Mouse (Mus musculus): ENCODE measurements around the gene Tcaf3.

Gene Tcaf3

DNA sequence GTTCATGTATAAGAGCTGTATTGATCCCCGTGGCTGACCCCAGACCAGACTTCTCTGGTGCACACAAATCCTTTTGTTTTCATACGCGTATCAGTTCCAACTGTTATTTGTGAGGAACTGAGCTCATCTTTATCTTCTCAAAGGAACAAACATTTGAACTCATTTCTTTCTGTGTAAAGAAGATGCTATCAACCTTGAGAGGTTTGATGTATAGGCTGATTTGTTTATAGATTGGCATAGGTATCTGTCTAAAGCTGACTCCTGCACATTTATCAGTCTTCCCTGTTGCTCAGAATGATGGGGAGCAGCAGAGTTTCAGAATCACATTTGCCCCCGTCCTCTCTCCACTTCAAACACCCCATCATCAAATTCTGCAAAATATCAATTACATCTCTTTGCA lies at the start of gene Tcaf3:
TSS of gene Tcaf3 (minus strand) at position 101 of the 400 bp plus-strand sequence.
- DNase-seq: no peak

DNA sequence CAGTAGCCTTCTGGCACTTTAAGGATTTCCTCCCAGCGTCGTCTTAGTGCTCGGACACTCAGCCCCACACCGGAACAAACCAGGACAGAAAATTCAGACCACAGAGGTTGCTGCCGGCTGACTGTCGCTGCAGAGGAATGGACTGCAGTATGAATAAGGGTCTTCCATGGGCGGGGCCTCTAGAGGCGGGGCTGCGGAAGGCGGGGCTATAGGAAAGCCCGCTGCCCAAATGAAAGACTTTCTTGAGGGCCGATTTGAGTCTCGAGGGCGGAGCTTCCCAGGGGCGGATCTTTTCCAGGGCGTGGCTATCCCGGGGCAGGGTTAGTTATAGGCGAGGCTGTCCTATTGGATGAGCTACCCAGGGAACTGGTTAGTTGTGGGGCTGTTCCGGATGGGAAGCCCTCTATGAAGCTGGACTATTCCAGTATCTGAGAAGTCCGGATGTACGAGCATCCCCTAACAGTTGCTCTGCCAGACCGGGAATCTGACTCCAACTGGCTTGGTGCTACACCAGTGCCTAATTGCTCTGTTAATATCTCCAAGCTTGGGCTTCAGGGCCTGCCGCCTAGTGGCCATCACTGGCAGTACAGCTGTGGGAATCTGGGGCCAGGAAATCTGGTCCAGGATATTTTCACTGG lies 47.5 kb upstream of the Tcaf3 start, which contains the start of gene Tcaf2:
TSS of gene Tcaf2 (minus strand) at position 343 of the 638 bp plus-strand sequence.
- DNase-seq: peak; percentile 100

DNA sequence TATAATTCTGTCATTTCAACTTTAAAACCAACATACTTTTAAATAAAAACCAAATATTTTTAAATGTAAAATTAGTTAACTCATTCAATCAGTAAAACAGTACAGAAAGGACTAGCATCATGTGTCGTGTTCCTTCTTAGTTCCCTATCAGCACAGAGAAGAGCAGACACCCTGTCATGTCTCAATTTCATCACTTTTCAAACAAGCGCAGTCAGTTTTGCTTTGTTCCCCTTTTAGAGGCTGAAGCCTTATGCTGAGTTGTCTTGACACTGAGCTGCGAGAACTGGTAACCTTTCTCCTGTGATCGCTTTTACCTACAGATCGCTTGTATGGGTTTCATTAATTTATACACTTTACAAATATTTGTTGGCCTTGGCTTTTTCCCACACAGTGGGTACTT lies 36.9 kb upstream of the Tcaf3 start:
- no peak for DNase-seq

GRCm38 (mm10) chr6:42631395-42631794 lies 33.9 kb upstream of the Tcaf3 start:
- DNase-seq: no peak

- DNase-seq: peak; percentile 14
Observed at GRCm38 (mm10) chr6:42616904-42617303, 19.4 kb upstream of the Tcaf3 start.

DNA sequence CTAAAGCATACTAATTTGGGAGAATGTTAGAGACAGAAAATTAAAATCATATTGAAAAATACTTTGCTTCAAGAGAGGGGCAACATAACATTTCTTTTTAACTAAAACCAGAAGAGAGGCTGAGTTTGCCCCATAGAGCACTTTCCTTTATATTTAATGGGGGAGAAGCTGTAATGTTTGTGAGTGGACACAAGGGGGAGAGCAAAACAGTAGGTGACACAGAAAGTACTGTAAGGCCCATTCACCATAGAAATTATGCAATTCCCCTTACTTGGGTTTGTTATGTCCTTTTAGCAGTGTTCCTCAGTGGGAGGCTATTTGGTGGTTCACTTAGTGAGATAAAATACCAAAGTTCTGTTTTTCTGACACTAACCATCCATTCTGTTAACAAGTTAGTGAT lies 14.7 kb upstream of the Tcaf3 start:
- DNase-seq: peak; percentile 24

DNA sequence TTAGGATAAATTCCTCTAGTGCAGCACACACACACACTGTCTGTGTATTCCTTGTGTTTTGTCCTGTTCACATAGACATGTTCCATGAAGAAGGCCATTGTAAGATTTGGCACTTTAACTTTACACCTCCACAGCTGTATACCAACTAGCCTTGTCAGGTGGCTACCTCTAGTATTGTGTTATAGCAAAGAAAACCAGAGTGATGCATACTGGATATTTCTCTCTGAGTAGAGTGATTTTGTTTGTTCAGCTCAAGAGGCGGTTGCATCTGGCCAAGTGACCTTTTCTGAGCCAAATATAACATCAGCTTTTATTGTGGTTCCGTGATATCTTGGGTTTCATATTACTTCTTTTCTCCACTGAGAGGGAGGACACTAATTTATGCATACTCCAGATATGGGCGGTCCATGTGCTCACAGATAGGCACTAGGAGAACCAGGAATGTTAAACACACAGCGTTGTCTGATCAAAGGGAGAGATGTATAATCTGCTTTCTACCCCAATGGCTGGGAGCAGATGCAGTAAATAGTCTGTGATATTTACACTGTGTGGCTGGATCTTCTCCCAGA lies 13.5 kb upstream of the Tcaf3 start:
- DNase-seq: peak; percentile 24

- no peak for DNase-seq
Observed at GRCm38 (mm10) chr6:42593138-42593882, 4.2 kb downstream of the Tcaf3 start.

GRCm38 (mm10) chr6:42586569-42586968 lies 10.9 kb downstream of the Tcaf3 start:
- DNase-seq: no peak

DNA sequence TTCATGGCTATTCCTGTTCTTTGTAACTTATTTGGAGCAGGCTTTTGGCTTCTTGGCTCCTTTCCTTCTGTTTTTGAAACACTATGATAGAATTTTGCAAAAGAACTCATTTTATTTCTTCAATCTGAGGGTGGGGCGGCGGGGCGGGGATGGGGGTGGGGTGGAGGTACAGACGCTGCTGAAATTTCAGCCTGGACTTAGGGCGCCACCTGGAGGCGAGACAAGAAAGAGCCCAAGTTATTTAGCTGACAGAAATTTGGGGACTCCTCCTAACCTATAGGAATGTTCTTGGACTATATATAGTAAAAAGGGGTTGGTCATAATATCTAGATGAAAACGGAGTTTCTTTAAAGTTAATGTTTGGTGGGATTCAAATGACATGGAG lies 14.0 kb downstream of the Tcaf3 start:
- no peak for DNase-seq

DNA sequence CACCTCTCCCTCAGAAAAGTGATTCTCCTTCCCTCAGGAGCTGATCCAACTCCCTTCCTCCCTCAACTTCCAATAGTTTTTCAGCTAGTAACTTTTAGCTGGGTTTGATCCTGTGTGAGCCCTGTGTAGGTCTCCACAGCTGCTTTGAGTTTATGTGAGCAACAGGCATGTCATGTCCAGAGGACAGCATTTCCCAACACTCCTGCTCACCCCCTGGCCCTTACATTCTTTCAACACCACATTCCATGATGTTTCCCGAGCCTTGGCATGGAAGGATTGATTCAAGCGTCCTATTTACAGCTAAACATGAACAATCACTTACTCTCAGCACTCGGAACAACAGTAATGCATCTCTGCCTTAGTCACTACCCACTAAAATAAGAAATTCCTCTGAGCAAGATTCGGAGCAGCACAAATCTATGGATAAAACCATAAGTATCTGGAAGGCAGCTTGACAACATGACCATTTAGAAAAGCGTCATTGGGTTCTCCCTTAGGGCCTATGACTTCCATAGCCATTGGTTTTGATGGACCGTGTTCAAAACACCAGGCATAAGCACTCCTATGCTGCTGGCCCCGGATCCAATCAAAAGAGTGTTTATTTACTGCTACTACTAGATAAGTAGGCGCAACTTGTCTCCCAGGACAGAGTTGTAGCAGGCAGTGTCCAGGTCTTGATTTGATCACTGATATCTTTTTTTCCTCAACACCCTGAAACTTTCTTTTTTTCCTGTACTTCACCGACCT lies 14.6 kb downstream of the Tcaf3 start:
- no peak for DNase-seq

- no peak for DNase-seq
Observed at GRCm38 (mm10) chr6:42578678-42579077, 18.8 kb downstream of the Tcaf3 start.

- no peak for DNase-seq
Observed at GRCm38 (mm10) chr6:42577433-42577832, 20.1 kb downstream of the Tcaf3 start.

DNA sequence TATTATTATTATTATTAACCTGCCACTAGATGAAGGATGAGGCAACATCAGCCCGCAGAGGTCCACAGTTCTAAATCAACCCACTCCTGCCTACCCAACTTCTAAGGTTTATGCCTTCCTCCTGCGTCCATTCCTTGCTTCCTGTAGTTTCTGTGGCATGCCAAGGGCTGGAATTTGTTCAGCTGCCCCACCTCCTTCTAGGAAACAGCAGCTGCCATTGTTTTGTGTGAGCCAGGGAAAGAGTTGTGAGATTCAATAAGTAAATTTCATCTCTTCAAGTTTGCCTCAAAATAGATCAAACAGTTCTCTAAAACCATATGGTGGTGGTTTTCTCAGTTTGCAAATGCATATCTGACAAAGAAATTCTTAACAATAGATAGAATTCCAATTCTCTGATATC lies 29.3 kb downstream of the Tcaf3 start:
- DNase-seq: no peak

DNA sequence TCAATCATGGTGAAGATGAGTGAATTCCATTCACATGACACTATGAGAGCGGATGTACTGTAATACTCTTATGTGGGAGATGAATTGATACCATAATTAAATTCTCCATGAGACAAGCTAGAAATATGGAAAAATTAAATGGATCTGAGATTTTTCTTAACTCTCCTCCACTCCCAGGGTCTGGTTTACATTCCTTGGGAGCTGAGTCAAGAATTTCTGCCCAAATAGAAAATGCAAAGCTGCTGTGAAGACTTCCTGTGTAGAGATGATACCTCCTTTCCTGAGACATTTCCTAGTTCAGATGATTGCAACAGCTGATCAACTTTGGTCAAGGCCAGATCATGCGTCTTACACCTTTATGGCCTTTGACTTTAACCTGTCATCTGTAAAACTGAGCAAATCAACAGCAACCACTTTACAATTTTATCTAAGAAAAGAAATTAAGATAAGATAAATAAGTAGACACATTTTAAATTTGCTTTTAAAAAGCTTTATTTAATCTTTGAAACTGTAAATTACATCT lies 31.4 kb downstream of the Tcaf3 start:
- no peak for DNase-seq

GRCm38 (mm10) chr6:42562280-42562679 lies 35.2 kb downstream of the Tcaf3 start:
- no peak for DNase-seq

DNA sequence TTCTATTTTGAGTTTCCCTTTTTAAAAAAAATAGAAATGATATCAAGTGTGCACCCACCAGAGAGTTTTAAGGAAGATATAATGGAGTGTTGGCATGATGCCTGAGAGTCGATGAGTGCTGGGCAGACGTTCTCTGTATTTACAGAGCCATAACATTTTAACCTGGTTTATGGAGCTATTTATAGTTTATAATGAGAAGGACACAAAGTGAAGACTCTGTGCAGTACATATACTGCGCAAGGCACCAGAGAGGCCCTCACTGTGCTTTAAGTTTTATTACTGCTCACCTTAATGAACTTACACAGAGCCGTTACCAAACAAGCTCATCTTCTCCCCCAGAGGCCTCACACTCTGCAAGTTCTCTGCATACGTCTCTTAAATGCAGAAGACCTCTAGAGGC lies 36.6 kb downstream of the Tcaf3 start:
- no peak for DNase-seq

DNA sequence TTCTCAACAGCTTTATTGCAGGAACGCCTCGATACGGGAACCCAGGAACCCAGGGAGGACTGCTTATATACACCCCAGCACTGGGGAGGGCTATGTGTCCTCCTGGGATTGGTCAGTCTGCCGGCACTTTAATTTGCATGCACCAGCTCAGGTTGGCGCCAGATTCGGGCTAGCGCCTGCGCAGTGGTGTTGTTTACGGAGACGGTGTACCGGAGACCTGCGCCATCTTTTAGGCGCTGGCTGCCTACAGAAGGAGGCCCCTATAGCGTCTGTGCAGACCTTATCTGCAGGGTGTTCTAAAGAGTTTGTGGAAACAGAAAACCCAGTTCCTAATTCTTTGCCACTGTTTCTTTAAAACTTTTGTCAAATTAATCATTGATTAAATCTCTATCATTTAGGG lies 38.9 kb downstream of the Tcaf3 start:
- DNase-seq: no peak

DNA sequence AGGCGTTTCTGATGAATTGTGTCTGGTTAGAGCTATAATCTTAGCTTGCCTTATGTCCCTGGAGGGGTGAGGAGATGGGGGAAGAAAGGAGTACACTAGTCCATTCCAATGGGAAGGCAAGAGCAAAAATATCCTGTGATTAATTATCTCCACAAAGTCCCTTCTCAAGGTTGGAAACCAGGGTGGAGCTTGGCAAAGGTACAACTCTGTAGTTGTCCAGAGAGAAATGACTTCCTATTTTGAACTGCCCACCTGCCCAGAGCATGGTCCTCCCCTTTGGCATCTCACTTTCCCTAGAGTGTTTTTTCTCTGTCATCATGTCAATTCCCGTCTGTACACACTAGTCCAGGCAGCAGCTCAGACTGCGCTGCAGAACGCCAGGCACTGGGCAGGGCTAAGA lies 50.0 kb downstream of the Tcaf3 start, which contains the start of gene Olfr455:
TSS of gene Olfr455 (minus strand) at position 127 of the 400 bp plus-strand sequence.
- DNase-seq: no peak

DNA sequence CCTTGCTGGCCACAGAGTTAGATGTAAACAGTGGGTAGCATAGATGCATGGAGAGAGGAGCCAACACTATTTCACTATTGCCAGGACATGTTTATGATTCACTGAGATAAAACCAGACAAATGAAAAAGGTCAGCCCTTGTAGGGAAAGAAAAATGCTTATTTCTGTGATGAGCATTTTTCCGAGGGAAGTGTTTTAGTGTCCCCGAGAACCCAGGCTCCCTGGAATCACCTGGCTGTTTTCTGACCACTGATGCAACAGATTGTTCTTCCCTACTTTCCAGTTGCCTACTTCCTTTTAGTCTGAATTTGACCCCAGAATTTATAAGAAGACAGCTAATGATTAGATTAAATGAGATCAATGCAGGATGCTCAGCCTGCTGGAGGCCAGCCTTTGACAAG lies 51.3 kb downstream of the Tcaf3 start:
- peak; percentile 71 for DNase-seq

- peak; percentile 87 for DNase-seq
Observed at GRCm38 (mm10) chr6:42545451-42545885, 52.0 kb downstream of the Tcaf3 start.

- no peak for DNase-seq
Observed at GRCm38 (mm10) chr6:42544846-42545245, 52.6 kb downstream of the Tcaf3 start.
